Mouse (Mus musculus) lung, postnatal 25 days (tissue): ENCODE measurements around the gene 1810009A15Rik.
"Not testable (repeated sequence)": the region's sequence is repeated elsewhere in the genome, so short reads cannot be mapped to it uniquely, and the experiment has no call there.

Source experiments
- DNase-seq: peaks from one replicate; pipeline ENCODE4 v3.0.0; 2022; ENCODE audit warnings: low spot score

1810009A15Rik gene

DNA sequence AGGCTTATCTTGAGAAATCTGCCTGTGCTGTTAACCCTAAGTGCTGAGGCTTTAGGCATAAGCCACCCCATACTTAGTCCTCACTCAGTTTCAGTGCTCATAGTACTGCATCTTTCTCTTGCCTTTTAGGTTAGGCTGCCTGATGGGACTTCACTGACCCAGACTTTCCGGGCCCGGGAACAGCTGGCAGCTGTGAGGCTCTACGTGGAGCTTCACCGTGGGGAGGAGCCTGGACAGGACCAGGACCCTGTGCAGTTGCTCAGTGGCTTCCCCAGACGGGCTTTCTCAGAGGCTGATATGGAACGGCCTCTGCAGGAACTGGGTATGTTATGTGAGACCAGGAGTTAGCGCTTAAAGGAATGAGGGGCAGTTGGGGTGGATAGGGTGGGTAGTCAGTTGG is 13.6 kb upstream of the 1810009A15Rik start:
- no peak for DNase-seq

DNA sequence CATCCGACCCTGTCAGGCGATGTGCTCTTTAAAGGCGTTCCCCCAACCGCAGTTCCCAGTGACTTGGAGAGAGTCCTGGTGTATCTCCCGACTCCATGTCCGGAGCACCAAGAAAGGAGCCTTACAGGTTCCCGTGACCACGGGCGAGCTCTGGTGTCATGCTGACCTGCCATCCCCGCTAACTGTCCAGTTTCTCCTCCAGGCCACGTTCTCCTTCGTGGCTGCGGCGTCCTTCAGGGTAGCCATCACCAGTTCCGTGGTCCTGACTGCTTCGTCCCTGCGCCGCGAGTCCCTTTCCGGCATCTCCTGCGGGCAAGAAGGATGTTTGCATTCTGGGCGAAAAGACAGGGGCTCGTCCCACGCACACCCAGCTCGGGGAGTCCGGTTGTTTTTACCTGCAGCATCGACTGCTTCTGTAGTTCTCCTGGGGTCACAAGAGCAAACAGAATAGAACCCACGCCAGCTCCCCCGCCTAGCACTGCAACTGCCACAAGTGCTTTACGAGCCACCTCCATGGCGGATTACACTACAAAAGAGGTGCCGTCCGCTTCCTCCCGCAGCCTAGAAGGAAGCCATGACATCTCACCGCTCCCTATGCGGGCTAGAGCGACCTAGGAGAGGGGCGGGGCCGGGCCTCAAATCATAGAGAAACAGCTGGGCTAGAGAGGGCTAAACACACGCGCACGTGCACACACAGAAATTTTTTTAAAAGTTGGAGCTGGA is 8.2 kb upstream of the 1810009A15Rik start, which contains the start of gene Uqcc3:
TSS of gene Uqcc3 (minus strand) at position 613 of the 723 bp plus-strand sequence.
- peak; percentile 94 for DNase-seq

DNA sequence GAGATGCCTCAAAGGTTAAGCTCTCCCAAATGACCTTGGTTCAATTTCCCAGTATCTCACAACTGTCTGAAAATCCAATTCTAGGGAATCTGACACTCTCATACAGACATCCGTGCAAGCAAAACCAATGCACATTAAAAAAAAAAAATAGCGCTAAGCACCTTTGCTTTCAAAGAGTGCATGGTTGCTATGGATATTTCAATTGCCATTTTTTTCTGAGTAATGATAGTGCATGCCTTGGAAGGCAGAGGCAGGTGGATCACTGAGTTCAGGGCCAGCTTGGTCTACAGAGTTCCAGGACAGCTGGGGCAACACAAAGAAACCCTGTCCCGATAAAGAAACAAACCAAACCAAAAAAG is 7.6 kb upstream of the 1810009A15Rik start:
- DNase-seq = no peak

DNA sequence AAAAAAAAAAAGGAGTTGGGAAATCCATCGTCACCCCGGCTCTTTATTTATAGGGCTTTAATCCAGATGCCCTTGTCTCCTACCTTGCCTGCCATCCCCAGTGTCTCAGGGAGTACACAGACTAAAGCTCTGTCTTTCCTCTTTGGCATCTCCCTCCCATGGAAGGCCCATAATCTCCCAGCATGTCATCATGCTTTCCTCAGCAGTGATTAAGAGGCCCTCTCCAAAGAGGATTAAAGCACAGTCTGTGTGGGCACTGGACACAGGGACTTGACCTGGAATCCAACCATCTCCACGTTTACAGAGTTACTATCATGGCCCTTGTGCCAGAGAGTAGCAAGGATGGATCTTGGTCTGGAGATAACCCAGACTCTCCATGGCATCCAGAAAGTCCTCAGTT is 5.0 kb upstream of the 1810009A15Rik start, which contains the start of the genes Lbhd1 and Gm49403:
TSS of gene Lbhd1 (plus strand) at position 117 of the 400 bp plus-strand sequence.
TSS of gene Gm49403 (plus strand) at position 315 of the 400 bp plus-strand sequence.
- DNase-seq = no peak

DNA sequence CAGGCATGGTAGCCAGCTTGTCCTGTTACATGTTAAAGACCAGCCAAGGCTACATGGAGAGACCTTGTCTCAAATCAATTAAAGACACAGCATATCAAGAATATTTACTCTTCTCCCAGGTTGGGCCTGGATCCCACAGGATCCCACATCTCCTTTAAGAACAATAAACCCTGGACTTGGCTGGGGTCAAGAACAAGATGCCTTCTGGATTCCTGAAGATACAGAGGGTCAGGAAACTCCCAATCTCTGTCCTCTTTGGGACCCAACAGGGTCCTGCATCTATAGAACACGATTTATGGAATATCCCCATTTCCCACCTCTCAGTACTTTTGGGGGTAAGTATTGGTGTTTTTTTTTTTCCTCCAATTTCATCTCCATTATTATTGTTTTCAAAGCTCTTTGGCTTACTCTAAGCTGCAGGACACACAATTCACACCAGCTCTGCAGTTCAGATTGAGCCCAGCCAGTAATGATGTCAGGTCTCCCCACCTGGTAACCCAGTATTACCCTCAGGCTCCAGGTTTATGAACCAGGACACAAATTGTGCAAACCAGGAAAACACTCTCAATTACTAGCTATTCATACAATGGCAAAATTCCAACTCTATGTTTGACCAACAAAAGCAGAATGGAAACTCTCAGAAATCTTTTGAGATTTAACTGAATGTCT is 1.6 kb upstream of the 1810009A15Rik start:
- no peak for DNase-seq

DNA sequence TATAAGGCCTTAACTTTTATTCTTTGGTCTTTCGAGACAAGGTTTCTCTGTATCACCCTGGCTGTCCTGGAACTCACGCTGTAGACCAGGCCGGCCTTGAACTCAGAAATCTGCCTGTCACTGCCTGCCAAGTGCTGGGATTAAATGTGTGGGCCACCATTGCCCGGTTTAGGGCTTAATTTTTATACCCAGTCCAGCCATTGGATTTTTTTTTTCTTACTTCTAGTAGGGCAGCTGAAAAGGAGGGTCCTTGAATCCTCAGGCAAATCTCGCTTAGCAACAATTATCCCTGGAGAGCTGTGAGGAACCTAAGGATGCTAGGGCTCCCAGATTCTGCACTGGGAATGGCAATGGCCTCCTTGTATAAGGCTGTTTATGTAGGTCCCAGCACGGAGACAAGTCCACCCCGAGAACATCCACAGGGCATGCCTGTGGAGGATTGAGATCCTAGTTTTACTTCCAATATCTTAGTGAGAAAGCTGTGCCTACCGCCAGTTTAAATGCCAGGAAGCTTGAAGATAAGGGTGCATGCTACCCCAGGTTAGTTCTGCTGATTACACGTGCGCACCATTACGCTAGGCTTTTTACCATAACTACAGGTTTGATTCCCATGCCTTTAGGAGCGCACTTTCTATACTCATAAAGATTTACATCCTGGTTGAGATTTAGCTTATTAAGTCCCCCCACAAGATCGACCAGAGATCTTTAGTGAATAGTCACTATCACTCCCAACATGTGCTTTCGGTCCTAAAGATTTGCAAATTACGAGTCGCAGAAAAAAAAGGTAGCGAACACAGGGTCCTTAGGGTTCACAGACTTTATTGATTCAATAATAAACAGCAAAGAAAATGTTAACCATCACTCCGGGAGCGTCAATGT is 829 bp upstream of the 1810009A15Rik start:
- DNase-seq = no peak

DNA sequence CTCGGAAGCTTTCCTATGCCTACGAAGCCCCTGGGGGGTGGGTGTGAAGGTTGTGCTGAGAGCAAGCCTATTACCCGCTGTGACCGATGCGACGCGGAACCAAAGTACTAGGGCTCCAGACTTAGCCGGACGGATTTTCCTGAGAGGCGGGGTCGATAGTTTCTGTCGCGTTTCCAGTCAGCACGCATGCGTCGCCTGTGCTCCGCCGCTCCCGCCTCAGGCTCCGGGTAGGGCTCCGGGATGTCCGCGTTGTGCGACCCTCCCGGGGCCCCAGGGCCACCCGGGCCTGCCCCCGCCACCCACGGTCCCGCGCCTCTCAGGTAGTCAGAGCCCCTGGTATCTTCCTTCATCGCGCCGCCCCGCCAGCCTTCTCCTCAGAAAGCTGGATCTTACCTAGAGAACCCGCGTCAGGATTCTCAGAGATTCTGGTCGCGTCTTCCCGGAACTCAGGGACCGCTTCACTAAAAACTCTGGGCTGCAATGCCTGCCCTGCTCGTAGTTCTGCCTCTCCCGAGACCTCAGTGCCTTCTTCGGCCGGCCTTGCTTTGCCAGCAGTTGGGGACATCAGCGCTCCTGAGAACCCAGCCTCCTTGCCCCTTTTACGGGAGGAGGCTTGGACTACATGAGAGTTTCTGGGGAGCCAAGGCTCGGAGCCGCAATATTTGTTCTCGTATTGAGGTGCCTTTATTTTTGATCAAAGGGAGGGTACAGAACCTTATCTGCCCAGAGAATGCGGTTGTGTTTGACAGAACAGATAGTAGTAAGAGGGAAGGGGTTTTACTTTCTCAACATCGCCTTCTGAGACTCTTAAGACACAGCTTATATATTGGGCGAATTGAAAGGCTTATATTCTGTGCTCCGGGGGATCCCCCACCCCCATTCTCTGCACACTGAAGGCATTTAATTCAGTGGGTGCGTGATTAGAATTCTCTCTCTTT is 4.4 kb downstream of the 1810009A15Rik start, which contains the start of gene Ints5:
TSS of gene Ints5 (plus strand) at position 177 of the 938 bp plus-strand sequence.
- DNase-seq = peak; percentile 88

DNA sequence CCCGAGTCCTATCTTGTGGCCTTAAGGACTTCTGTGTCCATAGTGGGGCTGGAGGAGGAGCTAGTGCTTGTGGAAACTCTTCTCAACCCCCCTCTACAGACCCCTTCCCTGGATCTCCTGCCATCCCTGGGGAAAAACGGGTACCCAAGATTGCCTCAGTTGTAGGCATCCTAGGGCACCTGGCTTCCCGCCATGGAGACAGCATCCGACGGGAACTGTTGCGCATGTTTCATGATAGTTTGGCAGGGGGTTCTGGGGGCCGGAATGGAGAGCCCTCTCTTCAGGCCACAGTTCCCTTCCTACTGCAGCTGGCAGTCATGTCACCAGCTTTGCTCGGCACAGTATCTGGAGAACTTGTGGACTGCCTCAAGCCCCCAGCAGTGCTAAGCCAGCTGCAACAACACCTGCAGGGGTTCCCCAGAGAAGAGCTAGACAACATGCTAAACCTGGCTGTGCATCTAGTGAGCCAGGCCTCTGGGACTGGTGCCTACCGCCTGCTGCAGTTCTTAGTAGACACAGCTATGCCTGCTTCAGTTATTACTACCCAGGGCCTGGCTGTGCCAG is 6.8 kb downstream of the 1810009A15Rik start:
- DNase-seq = no peak

DNA sequence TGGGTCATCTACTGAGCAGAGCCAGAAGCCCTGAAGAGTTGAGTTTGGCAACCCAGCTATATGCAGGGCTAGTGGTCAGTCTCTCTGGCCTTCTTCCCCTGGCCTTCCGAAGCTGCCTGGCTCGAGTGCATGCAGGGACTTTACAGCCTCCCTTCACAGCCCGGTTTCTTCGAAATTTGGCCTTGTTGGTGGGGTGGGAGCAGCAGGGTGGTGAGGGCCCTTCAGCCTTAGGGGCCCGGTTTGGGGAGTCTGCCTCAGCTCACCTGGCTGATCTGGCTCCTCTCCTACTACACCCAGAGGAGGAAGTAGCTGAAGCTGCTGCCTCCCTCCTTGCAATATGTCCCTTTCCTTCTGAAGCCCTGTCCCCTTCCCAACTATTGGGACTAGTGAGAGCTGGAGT is 7.6 kb downstream of the 1810009A15Rik start:
- DNase-seq = not testable (repeated sequence)

DNA sequence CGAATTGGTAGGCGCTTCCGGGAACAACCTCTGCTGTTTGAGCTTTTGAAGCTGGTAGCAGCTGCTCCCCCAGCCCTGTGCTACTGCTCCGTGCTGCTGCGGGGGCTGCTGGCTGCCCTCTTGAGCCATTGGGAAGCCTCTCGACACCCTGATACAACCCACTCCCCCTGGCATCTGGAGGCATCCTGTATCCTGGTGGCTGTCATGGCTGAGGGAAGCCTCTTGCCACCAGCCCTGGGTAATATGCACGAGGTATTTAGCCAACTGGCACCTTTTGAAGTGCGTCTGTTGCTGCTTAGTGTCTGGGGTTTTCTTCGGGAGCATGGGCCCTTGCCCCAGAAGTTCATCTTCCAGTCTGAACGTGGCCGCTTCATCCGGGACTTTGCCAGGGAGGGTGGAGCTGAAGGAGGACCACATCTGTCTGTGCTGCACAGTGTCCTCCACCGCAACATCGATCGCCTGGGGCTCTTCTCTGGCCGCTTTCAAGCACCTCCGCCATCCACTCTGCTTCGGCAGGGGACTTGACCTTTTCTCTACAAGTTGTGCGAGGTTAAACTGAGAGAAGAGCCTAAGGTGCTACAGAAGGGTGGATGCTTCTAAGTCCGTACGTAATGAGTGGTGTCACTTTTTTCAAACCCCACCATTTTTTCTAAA is 8.7 kb downstream of the 1810009A15Rik start:
- DNase-seq = not testable (repeated sequence)

DNA sequence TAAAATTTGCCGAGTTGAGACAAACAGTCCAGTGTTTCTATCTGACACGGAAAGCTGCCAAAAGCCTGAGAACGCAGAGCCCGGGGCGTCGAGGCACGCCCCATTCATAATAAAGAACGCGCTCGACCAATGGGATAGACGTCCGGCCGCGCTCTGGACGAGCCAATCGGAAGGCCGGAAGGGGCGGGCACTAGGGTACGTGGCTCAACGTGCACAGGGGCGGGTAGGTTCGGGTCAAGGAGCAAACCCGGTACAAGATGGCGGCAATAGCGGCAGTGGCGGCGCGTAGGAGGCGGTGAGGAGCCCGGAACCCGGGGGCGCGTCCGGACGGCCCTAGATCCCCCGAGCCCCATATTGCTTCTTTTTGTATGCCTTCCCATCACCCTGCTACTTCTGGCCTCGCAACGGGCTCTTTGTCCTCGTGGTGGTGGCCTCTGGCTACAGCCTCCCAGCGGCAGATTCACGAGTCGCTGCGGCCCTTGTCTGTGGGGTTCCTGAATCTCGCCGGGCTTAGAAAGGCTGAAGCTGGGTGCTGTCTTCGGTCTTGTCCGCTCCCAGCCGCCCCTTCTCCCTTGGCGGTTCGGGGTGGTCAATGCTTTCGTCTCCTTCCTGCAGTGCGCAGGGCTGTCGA is 9.3 kb downstream of the 1810009A15Rik start, which contains the start of gene Ganab:
TSS of gene Ganab (plus strand) at position 207 of the 631 bp plus-strand sequence.
- DNase-seq = peak; percentile 98

DNA sequence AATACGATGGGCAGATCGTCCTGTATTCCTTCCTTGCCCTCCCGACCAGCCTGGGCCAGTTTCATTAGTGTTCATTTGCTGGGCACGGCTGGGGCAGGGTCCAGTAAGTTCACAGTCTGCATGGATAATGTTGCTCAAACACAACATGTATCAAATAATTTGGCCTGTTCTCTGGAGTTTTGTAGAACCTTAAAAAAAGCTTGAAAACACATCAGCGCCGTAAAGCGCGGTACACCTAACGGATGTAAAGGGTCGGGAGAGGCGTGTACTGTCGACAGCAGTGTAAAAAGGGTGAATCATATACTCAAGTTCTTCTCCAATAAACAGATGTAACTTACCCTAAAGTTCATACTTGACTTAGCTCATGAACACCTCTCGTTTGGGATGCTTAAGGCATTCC is 9.9 kb downstream of the 1810009A15Rik start:
- DNase-seq = no peak

DNA sequence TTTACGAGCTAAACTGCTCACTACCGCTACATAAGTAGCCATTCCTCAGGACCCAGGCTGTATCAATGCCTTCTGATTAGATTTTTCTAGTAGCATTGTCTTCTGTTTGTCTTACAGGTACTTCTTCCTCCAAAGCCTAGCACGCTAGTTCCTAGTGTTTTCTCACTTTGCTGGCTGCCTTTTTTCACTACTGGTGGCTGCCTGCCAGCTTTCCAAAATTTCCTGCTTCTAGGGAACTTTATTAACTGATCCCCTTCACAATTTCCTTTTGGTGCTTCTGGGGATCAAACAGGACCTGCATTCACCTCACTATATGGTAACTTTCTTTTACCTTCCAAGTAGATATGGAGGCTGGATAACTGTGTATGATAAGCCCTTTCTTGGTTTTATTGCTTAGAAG is 10.4 kb downstream of the 1810009A15Rik start:
- no peak for DNase-seq

DNA sequence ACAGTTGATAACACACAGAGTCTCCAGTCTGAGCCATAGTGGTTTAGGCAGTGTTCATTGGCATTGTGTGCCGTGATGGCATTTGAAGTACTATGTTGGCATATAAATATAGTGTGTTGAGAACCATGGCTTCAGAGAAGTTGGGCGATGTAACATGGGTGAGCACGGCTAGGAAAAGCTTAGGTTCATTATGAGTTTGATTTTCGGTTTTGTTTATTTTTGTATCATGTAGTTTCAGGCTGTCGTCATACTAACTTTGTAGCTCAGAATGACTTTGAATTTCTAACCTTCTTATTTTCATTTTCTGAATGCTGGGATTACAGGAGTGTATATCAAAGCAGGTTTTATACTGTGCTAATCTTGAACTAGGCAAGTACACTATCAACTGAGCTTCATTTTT is 14.8 kb downstream of the 1810009A15Rik start:
- DNase-seq = no peak

DNA sequence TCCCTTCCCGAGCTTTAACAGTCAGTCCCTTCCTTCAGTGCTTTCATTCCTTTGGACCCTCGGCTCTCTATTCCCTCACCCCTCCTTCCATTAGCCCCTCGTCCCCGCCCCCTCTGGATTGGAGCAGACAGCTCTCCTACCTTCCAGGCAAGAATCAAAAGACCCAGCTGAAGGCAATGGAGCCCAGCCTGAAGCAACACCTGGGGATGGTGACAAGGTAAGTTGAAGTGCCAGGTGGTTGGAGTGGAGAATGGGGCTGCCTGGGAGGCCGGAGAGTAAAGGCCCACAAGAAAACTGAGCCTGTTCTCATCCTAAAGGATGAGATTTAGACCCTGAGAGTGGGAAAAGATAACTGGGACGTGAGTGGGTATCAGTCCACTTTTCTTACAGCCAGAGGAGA is 19.9 kb downstream of the 1810009A15Rik start:
- no peak for DNase-seq

DNA sequence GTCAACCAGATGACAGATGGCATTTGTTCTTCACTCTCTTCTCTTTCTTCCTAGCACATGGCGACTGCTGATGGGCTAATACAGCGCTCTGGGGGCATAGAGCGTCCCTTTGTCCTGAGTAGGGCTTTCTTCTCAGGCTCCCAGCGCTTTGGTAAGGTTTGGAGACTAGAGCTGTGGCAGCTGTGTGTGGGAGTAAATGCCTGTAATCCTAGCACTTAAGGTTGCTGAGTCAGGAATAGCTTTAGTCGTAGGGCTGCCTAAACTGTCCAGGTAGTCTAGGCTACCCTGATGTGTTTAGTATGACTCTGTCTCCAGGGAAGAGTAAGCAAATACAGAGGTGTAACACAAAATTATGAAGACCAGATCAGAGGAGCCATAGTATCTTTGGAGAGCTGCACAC is 23.2 kb downstream of the 1810009A15Rik start:
- DNase-seq = no peak

DNA sequence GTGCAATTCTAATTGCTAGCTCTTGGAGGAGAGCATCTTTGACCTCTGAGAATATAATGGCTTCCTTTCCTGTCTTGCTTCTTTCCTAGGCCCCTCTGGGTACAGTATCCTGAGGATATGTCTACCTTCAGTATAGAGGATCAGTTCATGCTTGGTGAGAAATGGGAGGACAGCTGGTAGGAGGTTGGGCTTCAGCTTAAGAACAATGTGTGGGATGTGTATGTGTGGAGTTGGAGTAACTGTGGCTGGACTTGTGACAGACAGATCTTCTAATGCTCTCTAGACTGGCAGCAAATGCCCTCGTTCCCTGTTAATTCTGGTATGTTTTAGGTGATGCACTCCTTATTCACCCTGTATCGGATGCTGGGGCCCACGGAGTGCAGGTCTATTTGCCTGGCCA is 25.6 kb downstream of the 1810009A15Rik start:
- DNase-seq = no peak

DNA sequence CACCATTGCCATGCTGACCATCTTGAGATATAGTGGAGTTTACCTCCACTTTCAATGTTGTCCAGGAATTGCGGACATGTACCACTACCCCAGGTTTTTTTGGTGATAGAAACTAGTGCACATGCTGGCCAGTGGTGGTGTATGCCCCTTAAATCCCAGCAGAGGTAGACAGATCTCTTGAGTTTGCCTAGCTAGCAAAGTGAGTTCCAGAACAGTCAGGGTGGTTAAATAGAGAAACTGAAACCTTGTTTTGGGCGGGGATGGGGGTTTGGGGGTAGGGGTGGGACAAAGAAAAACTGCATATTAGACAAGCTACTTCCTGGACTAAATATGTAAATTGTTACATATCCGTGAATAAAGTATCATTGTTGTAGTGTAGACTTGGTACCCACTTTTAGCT is 30.3 kb downstream of the 1810009A15Rik start:
- no peak for DNase-seq

DNA sequence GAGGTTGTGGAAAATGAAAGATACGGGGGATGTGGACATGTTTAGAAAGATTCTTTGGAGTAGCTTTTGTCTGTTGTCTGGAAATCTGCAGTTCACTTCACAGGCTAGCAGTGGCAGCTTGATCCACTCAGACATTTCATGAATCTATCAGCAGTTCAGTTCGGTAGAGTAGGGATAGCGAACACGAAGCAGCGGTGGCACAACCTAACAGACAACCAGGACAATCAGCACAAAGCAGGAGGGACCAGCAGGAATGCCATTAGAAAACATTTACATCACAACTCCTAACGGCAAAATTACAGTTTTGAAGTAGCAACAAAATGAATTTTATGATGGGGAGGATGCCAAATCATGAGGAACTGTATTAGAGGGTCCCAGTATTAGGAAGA is 31.0 kb downstream of the 1810009A15Rik start:
- no peak for DNase-seq
